Mouse (Mus musculus) megakaryocyte, adult 5-6 weeks (primary cell): Measurements from ENCODE around the gene Acsl1. TPM values are rescaled to one million over a fixed set of nuclear protein-coding genes. Genes with fewer than 3 reads are reported as not detected.

Source experiments
- ATAC-seq: 2 replicates; pipeline ENCODE4 v1.8.0; 2016; ENCODE audit warnings: mild to moderate bottlenecking, inconsistent platforms; ENCODE audit not compliant: poor library complexity, severe bottlenecking
- total RNA-seq, 2 experiments: library from RNA; stranded (forward) in 1 of 2; stranded (reverse) in 1 of 2; fragments of 153-499, 151-499 nt in 1 of 2; fragments of 221-1000, 200-1000 nt in 1 of 2; gene quantifications; 2 replicates each; pipeline versions ENCODE4 v1.2.3 to v1.2.4; 2015 to 2017

Gene Acsl1
- total RNA-seq, 2 experiments from 2014 or later, result 67.3 to 125 TPM

DNA sequence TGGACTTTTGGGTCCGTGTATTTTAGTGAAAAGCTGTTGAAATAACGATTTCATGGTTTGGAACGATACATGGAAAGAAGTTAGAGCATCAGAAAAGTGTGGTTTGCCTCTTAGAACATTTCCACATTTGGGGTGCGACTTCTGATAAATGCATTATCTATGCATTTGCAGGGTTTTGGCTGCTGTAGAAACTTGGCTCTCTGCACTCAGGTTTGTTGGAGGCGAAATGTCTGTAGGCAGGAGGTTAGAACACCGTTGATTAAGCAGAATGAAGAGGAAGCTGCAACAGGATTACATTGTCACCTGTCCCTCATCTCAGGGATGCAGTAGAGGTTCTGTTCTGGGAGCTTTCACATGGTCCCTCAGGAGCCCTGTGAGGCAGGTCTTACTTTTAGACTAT is 3.8 kb downstream of the Acsl1 start:
- ATAC-seq, result no peak

DNA sequence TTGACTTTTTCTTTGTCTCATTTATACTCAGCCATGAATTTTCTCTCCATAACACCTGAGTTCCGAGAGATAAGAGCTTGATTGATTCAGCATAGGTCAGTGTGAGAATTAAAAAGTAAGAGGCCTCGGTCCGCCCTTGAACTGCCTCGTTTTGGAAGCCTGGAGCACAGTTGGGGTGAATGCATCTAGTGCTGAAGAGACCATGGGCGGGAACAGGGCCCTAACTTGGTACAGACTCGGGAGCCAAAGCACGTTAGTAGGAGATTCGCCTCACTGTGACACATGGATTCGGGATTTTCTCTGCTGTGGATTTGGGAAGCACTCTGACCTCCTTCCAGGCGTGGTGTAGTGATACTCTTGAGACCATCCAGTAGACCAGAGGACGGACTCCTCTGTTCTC is 4.6 kb downstream of the Acsl1 start:
- no peak for ATAC-seq

DNA sequence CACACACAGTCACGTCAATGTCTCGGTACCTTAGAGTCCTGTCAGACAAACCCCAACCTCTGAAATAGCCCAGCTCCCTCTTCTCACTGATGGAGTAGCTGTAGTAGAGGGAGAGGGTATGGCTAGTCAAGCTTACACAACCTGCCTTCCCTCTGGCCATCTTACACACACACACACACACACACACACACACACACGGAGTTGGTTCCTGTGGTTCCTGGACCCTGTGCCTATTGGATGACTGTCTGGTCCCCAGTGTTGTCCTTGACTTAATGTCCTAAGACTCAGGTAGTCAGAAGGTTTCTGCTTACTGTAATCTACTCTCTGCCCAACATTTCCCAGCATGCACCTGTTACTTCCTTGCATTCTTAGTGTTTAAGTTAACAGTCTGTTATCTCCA is 5.1 kb downstream of the Acsl1 start:
- no peak for ATAC-seq

DNA sequence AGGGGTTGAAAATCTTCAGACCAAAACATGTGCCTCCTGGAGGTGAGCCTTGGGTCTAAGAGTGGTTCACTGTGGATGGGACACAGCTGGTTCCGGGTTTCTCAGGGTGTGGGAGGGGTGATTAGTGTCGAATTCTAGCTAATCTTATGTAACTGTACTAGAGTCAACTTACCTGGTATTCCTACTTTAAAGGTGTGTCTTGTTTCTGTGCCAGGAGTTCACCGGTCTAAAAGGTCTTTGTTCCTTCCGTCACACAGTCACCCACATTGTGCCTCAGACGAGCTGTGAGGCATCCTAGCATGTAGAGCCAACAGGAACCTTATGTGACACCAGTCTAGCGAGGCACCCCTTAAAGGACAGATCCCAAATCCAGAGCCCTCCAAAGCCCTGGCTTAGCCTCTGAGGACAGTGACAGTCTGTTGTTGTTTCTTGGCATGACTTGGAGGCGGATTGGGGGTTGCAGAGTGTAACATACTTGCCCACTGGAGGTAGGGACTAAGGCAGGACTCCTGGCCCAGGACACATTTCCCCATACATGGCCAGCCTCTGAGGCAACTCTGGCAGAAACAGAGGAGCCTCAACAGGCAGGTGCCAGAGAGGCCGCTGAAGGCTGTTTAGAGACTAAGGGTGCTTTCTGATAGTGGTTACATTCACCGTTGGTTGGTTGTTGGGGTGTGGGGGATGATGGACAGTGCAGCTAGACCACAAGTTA is 7.1 kb downstream of the Acsl1 start:
- ATAC-seq, result no peak

DNA sequence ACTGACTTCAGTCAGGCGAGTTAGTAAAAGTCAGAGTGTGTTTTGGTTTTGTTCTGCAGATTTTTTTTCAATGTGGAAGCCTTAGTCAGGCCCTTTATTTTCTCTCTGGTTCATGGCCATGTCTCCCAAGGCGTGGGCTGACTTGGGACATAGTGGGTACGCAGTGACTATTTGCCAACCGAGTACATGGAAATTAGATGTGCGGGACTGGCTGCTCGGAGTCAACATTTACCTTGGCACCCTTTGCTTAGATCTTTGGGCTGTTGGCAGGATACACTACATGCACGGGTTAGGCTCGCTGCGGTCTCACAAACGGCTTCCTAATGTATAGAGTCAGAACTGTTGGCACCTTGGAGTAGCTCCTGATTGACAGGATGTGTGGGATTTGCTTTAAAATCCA is 7.9 kb downstream of the Acsl1 start:
- ATAC-seq, result no peak

DNA sequence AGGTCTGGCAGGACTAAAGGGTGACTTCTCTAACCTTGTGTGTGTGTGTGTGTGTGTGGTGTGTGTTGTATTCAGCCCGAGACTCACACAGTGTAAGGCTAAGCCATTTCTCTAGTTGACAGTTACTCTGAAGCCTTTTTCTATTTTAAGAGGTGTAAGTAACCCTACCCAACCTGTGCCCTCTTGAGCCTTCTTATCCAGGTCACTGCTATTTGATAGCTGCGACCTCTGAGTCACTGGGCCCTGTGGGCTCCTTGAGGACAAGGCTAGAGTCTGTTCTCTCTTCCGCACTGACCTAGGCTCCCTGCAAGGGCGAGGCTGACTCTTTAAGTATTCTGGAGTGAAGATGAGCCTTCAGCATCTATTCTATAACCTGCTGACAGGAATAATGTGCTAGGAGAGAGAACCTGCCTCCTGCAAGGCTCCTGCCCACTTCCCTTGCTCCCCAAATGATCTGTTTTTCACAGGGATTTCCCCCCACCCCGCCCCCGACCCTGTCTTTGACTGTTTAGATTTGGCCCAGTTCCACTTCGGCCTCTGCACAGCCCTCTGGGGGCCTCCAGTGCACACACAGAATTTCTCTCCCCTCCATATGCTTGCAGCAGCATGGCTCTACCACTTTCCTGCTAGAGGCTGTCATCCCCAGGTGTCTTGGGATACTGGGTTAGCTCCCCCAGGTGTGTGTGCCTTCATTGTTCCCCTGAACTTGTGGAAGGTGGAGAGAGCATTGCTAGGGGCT is 9.1 kb downstream of the Acsl1 start:
- no peak for ATAC-seq

DNA sequence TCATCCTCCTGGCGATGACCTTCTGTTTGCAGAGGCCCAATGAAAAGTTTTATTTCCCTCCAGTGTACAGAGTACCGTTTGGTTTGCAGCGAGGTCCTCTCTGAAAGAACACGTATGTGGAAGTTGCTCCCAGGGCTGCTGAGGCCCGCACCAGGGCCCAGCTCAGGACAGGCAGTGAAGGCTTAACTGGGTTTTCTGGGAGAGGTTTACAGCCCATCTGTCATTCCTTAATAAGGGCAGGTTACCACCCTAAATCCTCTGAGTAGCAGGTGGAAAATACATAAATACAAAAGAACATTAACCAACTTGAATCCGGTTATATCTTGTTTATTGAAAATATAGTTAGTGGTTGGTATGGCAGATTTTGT is 9.7 kb downstream of the Acsl1 start:
- no peak for ATAC-seq

DNA sequence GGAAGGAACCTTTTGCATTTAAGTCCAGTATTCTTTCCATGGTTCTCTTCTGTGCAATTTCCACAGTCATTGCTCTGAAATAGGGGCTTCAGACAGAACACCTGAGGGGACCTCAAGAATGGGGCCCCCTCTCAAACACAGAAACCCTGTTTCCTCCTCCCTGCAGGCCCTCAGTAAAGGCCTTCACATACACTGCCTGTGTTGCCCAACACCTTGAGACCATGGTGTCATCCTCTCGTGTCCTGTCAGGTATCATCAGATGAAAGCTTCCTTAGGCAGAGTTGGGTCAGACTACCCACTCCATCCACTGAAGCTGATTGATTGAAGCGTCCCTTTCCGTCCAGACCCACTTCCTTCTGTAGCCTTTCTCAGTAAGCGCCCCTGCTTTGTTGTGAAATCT is 11.9 kb downstream of the Acsl1 start:
- peak; percentile 67 for ATAC-seq

DNA sequence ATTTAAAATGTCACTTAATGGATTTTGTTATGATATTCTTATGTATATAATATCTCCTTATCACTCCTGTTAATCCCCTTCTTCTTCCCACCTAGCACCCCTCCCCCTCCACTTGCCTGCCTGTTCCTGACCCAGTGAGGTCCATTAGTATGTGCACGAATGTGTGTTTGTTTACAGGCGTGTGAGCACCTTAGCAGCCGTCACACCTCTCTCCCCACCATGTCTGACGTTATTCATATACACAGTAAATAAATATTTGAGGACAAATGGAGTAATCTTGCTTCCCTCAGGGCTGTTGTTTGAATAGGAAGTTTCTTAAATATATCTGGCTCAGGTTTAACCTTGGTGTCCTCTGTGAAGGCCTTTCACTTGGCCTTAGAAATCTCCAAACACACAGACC is 12.4 kb downstream of the Acsl1 start:
- ATAC-seq, result no peak

DNA sequence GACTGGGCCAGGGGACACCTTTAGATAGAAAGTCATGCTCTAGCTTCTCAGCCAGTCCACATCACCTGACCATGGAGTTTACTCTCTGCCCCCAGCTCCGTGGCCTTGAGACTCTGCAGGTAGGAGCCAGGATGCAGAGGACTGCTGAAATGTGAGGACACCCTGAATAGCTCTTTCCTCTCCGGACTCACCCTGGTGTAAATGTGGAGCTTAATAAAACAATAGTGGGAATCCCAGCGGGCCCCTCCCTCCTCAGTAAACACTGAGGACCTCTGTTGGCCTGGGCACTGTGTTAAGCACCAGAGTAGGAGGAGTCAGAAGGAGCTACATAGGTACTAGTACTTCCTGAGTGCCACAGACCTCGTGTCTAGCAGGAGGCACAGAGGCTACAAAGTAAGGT is 13.2 kb downstream of the Acsl1 start:
- peak; percentile 25; the same call in 1 of the 2 replicates for ATAC-seq

DNA sequence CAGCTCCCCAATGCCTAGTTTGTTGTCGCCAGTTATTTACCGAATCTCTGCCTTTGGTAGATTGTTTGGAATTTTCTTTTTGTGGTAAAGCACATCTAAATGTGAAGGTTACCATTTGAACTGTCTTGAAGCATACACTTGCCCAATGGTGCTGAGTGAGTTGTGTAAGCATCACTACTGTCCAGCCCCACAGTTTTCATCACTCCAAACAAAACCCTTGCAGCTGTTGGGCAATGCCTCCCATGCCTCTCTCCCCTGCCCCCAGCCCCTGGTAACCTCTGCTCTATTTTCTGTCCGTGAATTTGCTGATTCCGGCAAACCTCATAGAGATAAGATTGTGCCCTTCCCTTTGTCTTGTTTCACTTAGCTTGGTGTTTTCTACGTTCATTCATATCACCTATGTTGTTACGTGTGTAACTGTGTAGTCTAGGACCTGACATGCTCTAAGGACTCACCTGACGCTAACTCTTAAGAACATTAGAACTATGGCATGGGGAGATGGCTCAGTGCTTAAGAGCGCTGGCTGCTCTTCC is 14.2 kb downstream of the Acsl1 start:
- ATAC-seq, result peak; percentile 83

DNA sequence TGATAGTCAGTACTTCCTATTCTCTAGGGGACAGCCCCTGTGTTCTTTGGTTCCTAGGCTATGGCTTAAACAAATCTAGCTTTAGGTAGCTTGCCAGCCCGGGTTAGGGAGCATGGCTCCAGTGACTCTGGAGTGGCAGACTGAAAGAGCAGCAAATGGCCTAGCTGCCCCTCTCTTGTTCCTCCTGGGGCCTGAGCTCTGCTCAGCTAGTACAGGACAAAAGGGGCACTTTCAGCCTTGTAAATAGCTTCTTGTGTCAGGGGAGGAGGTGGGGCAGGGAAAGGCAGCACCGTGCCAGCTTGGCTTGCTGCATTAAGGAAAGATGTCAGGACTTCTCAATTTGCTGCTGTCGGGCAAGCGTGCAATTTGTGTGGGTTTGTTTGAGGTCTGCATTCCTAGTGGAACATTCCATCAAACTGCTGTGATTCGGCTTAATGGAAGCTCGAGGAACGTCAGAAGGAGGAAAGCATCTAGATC is 17.3 kb downstream of the Acsl1 start:
- ATAC-seq, result no peak

DNA sequence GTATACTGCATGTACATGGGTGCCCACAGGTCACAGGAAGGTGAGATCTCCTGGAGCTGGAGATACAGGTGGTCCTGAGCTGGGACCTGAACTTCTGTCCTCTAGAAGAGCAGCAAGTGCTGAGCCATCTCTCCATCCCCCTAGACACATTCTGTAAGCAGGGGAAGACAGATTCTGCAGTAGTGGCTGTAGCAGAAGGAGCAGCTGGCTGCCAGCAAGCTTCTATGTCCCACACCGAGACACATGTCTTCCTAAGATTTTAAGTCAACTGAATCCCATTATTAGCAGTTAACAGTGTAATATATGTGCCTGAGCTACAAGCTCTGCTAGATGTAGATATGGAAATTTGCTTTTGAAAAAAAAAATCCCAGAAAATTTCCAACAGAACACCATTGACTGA is 18.4 kb downstream of the Acsl1 start:
- ATAC-seq, result no peak

DNA sequence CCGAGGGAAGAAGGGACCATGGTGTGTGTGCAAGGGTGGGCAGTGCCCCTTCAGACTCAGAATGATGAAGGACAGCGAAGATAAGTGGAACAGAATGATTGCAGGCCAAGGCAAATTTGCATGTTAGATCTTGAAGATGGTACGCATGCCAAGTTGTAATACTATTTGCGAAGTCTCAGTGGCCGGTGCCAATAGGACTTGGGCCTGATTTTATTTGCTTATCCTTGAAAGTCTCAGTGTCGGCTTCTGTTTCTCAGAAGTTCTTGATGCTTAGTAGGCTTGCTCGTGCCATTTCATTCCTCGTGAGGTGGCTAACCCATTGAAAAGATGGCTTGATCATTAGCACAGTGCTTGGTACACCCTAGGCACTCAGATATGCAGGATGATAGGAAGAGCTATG is 19.4 kb downstream of the Acsl1 start:
- ATAC-seq, result no peak

DNA sequence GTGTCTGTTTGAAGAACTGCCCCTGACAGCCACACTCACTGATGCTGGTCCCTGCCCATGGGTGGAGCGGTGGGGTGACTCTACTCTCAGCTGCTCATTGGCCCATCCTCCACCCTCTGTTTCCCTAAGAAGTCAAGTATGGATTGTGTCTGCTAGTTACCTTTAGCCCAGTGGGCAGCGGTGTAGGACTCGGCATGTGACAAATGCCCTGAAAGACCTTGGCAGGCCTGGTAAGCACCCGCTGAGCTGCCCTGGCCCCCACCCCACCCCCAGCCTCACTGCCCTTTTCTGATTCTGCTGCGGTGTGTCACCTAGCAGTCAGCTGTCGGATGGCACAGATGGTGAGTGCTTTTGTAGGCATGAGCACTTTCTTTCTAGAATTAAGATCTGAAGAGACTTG is 20.0 kb downstream of the Acsl1 start:
- no peak for ATAC-seq

DNA sequence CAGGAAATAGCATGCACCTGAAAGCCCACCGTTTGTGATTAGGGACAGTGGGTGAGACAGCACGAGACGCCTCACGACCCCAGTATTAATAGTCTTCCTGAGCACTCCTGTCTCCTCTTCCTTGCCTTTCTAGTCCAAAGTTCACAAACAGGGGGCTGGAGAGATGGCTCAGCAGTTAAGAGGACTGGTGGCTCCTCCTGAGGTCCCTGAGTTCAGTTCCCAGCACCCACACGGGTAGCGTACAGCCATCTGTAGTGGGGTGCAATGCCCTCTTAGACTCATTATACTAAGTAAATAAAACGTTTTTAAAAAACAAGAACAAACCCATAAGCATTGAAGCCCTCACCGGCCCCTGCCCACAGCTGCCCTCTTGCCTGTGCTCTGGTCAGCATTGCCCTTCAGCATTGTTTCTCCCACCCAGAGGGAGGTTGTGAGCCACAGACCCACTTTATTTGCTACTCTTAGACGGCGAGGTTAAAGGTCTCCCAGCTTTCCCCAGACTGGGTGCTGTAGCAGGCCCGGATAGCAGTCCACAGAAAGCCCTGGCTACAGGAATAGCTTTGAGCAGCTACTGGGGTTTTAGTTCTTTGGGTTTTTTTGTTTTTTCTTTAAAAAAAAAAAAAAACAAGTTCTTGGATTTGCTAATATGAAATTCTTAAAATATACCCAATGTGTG is 22.8 kb downstream of the Acsl1 start:
- ATAC-seq, result no peak

DNA sequence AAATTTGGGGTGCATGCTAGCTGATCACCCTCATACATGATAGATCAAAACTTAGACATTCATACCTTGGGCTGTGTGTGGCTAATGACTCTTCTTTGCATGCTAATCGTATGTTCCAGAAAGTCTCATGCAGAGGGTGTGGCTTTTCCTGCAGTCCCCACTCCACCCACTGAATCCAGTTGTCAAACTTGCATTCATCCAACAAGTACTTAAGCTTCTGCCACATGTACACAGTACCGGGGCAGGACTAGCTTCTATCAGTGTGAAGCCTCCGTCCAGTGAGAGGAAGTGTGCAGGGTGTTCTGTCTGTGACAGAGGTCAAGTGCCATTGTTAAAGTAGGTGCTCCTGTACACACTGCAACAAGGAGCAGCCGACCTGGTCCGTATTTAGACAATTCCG is 26.0 kb downstream of the Acsl1 start:
- peak; percentile 41 for ATAC-seq

DNA sequence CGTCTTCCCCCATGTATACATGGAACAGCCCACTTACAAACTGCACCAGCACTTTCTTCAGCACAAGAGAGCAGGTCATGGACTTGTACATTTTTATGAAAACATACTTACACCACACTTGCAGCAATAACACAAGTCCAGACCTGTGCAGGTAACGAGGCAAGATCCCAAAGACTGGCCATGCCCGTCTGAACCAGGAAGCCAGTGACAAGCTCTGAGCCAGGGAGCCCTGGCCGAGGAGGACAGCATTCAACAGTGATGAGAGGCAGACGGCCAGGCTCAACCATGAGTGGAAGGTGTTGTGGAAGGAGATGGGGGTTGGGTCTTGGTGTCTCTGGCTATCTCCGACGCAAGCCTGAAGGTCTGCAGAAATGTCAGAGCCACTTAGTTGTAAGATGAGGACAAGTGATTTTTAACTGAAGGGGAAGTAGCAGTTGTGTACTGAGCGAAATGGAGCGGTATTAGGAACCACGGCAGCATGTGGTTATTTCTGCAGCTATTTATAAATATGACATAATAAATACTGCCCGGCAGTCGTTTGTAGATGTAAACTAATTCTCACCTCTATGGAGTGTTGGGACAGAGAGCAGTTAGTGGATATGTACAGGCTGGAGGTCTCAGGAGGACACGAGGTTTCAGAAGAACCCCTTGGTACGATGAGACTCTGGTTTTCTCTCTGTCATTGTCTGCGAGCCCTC is 26.6 kb downstream of the Acsl1 start:
- ATAC-seq, result peak; percentile 70

DNA sequence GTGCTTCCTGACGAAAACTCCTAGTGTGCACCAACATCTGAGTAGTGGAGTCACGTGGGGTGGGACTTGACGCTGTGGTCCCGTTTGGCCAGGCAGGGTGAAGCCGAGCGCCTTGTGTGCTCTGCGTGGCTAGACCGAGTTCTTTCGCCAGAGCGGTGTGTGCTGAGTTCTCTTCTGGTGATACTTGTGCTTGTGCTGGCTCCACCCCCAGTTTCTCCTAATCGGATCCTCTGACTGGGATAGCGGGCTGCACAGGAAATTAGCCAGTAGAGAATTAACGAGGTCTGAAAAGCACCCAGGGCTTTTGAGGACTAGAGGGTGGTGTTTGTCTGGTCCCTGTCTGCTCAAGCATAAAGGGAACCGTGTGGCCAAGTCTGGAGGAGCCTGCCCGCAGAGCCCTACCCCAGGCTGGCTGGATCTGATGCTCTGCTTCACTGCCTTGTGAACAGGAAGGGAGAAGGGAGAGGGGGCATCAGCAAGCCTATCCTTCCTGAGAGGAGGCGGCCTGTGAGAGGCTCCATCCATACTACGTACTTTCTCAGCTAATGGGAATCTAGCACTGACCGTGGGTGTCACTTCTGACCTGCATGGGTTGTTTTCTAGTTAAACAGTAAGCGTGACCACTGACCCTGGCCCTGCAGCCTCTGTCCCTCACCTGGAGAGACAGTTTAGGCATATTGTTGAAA is 28.7 kb downstream of the Acsl1 start:
- no peak for ATAC-seq

DNA sequence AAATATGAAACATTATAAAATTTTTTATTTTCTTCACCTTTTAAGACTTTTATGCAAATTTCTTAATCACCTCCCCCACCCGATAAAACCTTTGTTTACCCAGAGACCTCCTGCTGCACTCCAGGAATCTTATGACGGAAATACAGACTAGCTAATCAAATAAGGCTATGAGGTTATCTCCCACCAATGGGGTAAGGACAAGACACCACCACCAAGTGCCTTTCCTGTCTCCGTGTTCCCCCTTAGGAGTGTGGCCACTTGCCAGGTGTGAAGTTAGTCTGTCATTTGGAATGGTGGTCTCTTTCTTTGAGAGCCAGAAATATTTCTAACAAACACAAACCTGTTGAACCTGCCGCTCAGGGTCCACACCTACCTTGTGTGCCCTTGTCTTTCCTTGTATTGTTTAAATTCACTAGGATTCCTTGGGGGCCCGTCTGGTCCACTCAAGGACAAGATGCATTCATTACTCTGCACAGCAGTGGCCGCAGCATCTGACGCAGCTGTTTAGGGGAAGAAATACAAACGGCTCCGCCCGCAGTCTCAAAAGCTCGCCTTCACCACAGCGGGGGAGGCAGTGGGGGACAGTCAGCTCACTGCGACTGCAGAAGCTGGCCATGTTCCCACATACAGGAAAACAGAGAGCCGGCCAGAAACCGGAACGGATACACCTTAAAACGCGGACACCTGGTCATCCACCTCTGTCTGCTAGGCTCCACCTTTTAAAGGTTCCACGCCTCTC is 31.7 kb downstream of the Acsl1 start:
- ATAC-seq, result no peak
